Mouse (Mus musculus) layer of hippocampus, adult 2 months (tissue): Measurements from ENCODE around the gene Zfp362. TPM values are rescaled to one million over a fixed set of nuclear protein-coding genes. Genes with fewer than 3 reads are reported as not detected.
A peak's percentile ranks its signal among the peaks of the same experiment; 100 is the strongest.

Experiments
- DNase-seq, 2 experiments: peaks; one replicate each; pipeline ENCODE4 v3.0.0; 2022; ENCODE audit warnings: low spot score in 2 of 2
- H3K27ac ChIP-seq: fragments of 200-600 bp; 2 replicates; pipeline ENCODE4 v1.8.1; 2022
- H3K4me3 ChIP-seq: fragments of 200-600 bp; 2 replicates; pipeline ENCODE4 v1.8.1; 2022; ENCODE audit warnings: mild to moderate bottlenecking
- CTCF ChIP-seq: fragments of 200-600 bp; conservative IDR thresholded peaks from 2 replicates; pipeline ENCODE4 v1.8.1; 2022; ENCODE audit warnings: antibody characterized with exemption, mild to moderate bottlenecking, moderate library complexity
- long read RNA-seq, 2 experiments: library from polyadenylated mRNA; stranded (forward); transcript quantifications; one replicate each; pipeline ENCODE4 v2.0.0; 2021; ENCODE audit warnings: borderline mapping rate in 2 of 2
- total RNA-seq, 2 experiments: library from RNA; stranded (reverse); gene quantifications; 2 replicates each; pipeline ENCODE4 v1.2.3; 2021

Gene Zfp362
- 10 to 100 TPM; 25.8 to 26.8 TPM for total RNA-seq
- long read RNA-seq, experiment 1, transcript Zfp362-202 (9 exons, 2,812 nt), result major isoform, 5 of 20 reads
- long read RNA-seq, experiment 1, partial matches to known transcripts, result 11 of 20 reads
- long read RNA-seq, experiment 1, other reads (novel, unspliced or antisense), result 4 of 20 reads
- long read RNA-seq, experiment 2, transcript Zfp362-202 (9 exons, 2,812 nt), result major isoform, 11 of 33 reads
- long read RNA-seq, experiment 2, partial matches to known transcripts, result 18 of 33 reads
- long read RNA-seq, experiment 2, other reads (novel, unspliced or antisense), result 4 of 33 reads

DNA sequence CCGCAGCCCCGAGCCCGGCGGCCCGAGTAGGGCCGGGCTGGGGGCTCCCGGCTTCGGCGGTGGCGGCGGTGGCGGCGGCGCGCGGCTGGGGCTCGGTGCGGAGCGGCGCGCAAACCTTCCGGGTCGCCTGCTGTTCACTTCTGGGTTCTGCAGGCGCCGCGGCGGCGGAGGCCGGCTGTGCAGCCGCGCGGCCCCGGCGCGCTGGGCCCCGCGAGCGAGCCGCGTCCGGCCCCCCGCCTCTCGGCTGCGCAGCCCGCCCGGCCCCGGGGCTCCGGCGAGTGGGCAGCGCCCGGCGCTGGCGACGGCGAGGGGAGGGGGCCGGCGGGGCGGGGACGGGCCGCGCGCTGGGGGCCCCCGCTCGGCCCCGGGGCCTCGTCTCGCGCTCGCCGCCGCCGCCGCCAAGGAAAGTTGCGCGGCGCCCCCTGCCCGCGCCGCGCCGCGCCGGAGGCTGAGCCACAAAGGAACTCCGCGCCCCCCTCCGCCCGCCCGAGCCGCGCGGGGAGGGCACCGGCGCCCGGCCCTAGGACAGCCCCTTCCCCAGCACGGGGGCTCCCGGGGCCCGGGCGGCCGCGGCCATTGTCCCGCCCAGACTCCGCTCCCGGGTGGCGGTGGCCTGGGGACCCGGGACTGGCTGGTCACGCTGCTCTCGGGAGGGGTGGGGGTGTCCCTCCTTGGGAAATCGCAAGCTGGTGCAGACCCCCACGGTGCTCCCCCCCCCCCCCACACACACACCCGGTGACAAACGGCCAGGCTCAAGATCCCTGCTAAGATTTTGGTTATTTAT, at the start of gene Zfp362:
TSS of gene Zfp362 (minus strand) at position 3 of the 784 bp plus-strand sequence.
- peak in 1 of 2 experiments; percentile 45 for DNase-seq

GRCm38 (mm10) chr4:128855613-128856040, 49.8 kb upstream of the Zfp362 start:
- Histone ChIP-seq H3K4me3 (no peak overlapping the region), H3K27ac (no peak overlapping the region)
- no peak for DNase-seq
- no peak for TF ChIP-seq CTCF

More for the DNA sequence above, at the start of gene Zfp362:
- H3K27ac ChIP-seq, result peak within 1 kb of the TSS; percentile 96
- no peak for TF ChIP-seq CTCF
- H3K4me3 ChIP-seq, result peak within 1 kb of the TSS; percentile 96

DNA sequence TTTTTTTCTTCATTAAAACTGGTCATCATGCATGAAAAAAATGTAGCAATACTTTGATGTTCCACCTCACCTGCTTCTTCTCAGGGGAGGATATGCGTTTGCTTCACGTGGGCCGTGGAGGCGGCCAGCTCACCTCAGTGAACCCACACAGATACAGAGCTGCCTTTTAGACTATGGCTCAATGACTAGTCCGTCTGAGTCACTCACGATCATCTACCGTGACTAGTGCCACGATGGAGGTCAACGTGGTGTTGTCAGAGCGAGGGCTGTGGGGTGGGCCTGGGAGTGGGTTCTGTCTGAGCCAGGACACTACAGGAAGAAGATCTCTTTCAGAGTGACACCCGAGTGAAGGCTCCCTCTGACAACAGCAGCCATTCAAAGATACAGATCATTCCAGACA, 47.3 kb upstream of the Zfp362 start:
- DNase-seq, result no peak
- no peak for TF ChIP-seq CTCF
- no peak overlapping the region for H3K27ac ChIP-seq
- no peak overlapping the region for H3K4me3 ChIP-seq

GRCm38 (mm10) chr4:128852266-128852887, 46.5 kb upstream of the Zfp362 start:
- H3K27ac ChIP-seq, result no peak overlapping the region
- H3K4me3 ChIP-seq, result no peak overlapping the region
- no peak for DNase-seq
- no peak for TF ChIP-seq CTCF

DNA sequence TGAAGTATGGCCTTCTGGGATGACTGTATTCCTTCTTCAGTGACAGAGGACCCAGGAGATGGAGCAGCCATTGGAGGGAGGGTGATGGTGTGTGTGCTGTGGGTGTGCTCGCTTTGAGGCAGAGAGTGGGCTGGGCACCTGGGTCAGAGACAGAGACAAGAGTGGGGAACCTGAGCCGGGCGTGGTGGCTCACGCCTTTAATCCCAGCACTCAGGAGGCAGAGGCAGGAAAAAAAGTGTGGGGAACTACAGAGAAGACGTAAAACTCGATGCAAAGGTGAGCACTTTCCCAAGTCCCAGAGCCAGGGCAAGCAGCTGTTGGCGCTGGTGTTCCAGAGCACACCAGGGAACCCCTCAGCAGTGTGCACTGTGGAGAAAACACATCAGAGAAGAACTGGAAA, 43.8 kb upstream of the Zfp362 start:
- DNase-seq, result no peak
- TF ChIP-seq CTCF, result no peak
- Histone ChIP-seq H3K4me3 (no peak overlapping the region), H3K27ac (no peak overlapping the region)

GRCm38 (mm10) chr4:128848961-128849360, 43.1 kb upstream of the Zfp362 start:
- H3K27ac ChIP-seq, result no peak overlapping the region
- H3K4me3 ChIP-seq, result no peak overlapping the region
- no peak for TF ChIP-seq CTCF
- DNase-seq, result no peak

- TF ChIP-seq CTCF, result no peak
- DNase-seq, result no peak
- H3K27ac ChIP-seq, result no peak overlapping the region
- no peak overlapping the region for H3K4me3 ChIP-seq
Observed at GRCm38 (mm10) chr4:128845367-128845973, 39.6 kb upstream of the Zfp362 start.

- no peak for DNase-seq
- H3K4me3 ChIP-seq, result no peak overlapping the region
- TF ChIP-seq CTCF, result no peak
- H3K27ac ChIP-seq, result no peak overlapping the region
Observed at GRCm38 (mm10) chr4:128844566-128844965, 38.7 kb upstream of the Zfp362 start.

DNA sequence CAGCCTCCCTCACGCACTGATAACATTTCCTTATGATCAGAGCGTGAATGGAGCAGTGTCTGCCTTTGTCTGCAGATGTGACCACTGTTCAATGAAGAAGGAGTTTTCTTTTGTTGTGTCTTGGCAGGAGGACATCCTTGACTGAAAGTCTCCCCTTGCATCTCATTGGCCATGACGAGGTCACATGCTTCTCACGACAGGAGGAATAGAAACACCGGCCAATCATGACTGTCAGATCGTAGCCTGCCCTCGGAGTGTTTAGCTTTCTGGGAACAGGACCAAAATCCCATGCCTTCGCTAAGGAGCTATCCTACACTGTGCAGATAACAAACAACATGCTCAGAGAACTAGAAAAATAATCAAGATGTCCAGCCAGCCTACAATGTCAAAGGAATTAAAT, 35.4 kb upstream of the Zfp362 start:
- Histone ChIP-seq H3K27ac (no peak overlapping the region), H3K4me3 (no peak overlapping the region)
- no peak for DNase-seq

GRCm38 (mm10) chr4:128839811-128840738, 34.2 kb upstream of the Zfp362 start:
- H3K27ac ChIP-seq, result peak overlapping the region; percentile 51
- DNase-seq, result no peak
- H3K4me3 ChIP-seq, result no peak overlapping the region
- no peak for TF ChIP-seq CTCF

More for the DNA sequence above, 35.4 kb upstream of the Zfp362 start:
- no peak for TF ChIP-seq CTCF

DNA sequence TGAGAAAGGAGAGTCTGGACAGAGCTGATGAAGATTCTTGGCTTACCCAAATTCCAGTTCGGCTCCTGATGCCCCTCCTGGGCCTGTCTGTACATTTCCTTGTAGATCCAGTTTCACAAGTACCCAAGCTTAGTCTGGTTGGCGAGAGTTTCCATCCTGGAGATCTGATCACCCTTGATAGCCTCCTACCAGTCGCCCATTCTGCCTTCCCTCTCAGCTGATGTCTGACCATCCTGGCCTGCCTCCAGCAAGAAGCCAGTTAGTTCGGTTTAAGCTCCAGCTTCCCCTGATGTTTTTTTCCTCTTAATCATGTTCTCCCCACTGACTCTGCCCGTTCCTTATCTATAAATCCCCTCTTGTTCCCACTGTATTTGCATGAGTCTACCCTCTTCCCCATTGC, 32.4 kb upstream of the Zfp362 start:
- Histone ChIP-seq H3K27ac (no peak overlapping the region), H3K4me3 (no peak overlapping the region)
- no peak for TF ChIP-seq CTCF

DNA sequence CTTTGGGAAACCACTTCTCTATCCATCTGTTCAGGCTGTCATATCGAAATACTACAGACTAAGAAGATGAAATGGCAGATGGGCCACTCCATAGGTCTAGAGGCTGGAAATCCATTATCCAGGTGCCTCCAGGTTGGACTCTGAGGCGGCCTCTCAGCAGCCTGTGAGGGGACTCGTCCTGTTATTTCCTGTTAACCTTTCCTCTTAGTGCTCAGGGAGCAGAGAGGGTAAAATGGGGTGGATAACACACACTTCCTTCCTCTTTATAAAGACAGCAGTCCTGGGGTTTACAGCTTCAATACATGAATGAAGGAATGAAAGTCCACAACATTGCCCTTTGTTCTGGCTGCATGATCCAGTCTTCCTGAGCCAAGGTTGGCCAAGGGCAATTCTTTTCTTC, 18.3 kb upstream of the Zfp362 start:
- TF ChIP-seq CTCF, result no peak
- no peak for DNase-seq
- no peak overlapping the region for H3K4me3 ChIP-seq
- H3K27ac ChIP-seq, result no peak overlapping the region

More for the DNA sequence above, 32.4 kb upstream of the Zfp362 start:
- no peak for DNase-seq
